Mouse (Mus musculus): ENCODE results near the gene Rbfox3. TPM values are rescaled to one million over a fixed set of nuclear protein-coding genes. Genes with fewer than 3 reads are reported as not detected.

Gene Rbfox3
- polyA plus RNA-seq, 1 experiment from 2014 or later: 0.29 TPM

- H3K27me3 ChIP-seq: no peaks in the 10 kb centered on the region
- no peak overlapping the region for H3K4me3 ChIP-seq
- H3K4me1 ChIP-seq: no peaks in the 10 kb centered on the region
- no peaks in the 10 kb centered on the region for H3K9me3 ChIP-seq
- ATAC-seq (ENCODE audit: borderline replicate concordance, extremely low read depth, low FRiP score, low TSS enrichment): no peak
- no peak overlapping the region for H3K9ac ChIP-seq
- 24% methylated on average over 7 of the region's 7 CpGs for WGBS
- no peak overlapping the region for H3K4me2 ChIP-seq
- no peak overlapping the region for H3K27ac ChIP-seq
- H3K36me3 ChIP-seq: no peaks in the 10 kb centered on the region
Observed at GRCm38 (mm10) chr11:118874487-118875095, 36.8 kb downstream of the Rbfox3 start.

- no peak overlapping the region for H3K9ac ChIP-seq
- no peaks in the 10 kb centered on the region for H3K36me3 ChIP-seq
- 56% methylated on average over 11 of the region's 11 CpGs for WGBS
- no peaks in the 10 kb centered on the region for H3K27me3 ChIP-seq
- no peak overlapping the region for H3K27ac ChIP-seq
- no peak overlapping the region for H3K4me2 ChIP-seq
- no peak for ATAC-seq (ENCODE audit: borderline replicate concordance, extremely low read depth, low FRiP score, low TSS enrichment)
- no peaks in the 10 kb centered on the region for H3K9me3 ChIP-seq
- no peaks in the 10 kb centered on the region for H3K4me1 ChIP-seq
- H3K4me3 ChIP-seq: no peak overlapping the region
Observed at GRCm38 (mm10) chr11:118874022-118874421, 37.4 kb downstream of the Rbfox3 start.

DNA sequence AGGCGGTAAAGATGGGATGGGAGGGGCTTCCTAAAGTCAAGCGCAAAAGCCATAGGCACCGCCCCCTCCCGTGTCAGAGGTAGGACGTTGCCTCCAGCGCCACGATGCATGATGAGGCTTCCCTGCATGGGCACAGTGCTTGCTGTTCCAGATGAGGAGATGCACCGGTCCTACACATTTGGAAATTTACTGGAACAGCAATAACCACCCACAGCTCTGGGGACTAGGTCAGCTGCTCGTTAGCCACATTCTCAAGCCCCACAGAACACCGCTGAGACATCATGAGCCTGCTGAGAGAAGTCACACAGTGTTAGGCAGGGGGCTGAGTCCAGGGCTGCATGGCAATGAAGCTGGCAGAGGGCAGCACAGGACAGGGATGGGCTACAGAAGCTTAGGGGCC is 39.9 kb downstream of the Rbfox3 start:
- no peak overlapping the region for H3K9ac ChIP-seq
- H3K27me3 ChIP-seq: no peaks in the 10 kb centered on the region
- no peaks in the 10 kb centered on the region for H3K4me1 ChIP-seq
- no peaks in the 10 kb centered on the region for H3K9me3 ChIP-seq
- no peak overlapping the region for H3K4me2 ChIP-seq
- H3K36me3 ChIP-seq: no peaks in the 10 kb centered on the region
- WGBS: 75% methylated on average over 10 of the region's 10 CpGs
- ATAC-seq (ENCODE audit: borderline replicate concordance, extremely low read depth, low FRiP score, low TSS enrichment): no peak
- H3K27ac ChIP-seq: no peak overlapping the region
- no peak overlapping the region for H3K4me3 ChIP-seq

- H3K4me3 ChIP-seq: no peak overlapping the region
- H3K9me3 ChIP-seq: no peaks in the 10 kb centered on the region
- H3K9ac ChIP-seq: no peak overlapping the region
- no peak overlapping the region for H3K4me2 ChIP-seq
- no peaks in the 10 kb centered on the region for H3K4me1 ChIP-seq
- ATAC-seq (ENCODE audit: borderline replicate concordance, extremely low read depth, low FRiP score, low TSS enrichment): no peak
- H3K36me3 ChIP-seq: no peaks in the 10 kb centered on the region
- H3K27me3 ChIP-seq: no peaks in the 10 kb centered on the region
- no peak overlapping the region for H3K27ac ChIP-seq
- 70% methylated on average over 3 of the region's 3 CpGs for WGBS
Observed at GRCm38 (mm10) chr11:118863360-118863759, 48.0 kb downstream of the Rbfox3 start.

DNA sequence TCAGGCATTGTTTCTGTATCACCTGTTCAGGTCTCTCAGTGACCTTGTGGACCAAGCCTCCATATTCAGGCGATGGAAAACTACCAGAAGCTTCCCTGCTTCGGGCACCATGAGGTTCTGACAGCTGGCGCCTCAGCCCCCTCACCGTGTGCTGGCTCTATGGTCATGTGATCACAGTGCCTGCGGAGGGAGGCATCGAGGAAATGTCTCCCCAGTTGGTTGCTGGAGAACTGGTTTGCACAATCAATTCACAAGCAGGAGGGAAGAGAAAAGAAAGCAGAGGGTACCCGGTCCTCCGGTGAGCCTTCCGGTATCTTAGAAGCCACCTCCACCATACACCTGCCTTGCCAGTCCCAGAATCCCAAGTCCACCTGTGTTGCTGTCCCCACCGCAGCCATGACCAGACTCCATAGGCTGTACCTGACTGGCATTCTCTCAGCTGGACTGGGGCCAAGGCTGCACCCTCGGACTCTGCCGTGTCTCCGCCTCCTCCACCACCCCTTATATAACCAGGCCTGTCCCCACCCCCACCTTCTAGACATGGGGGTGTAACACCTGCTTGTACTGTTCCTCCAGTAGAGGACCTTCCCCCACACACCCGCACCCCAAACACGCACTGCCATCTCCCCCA is 49.5 kb downstream of the Rbfox3 start:
- H3K27ac ChIP-seq: no peak overlapping the region
- H3K9ac ChIP-seq: no peak overlapping the region
- WGBS: 85% methylated on average over 15 of the region's 15 CpGs
- no peaks in the 10 kb centered on the region for H3K4me1 ChIP-seq
- H3K36me3 ChIP-seq: no peaks in the 10 kb centered on the region
- no peak overlapping the region for H3K4me2 ChIP-seq
- H3K27me3 ChIP-seq: no peaks in the 10 kb centered on the region
- no peak for ATAC-seq (ENCODE audit: borderline replicate concordance, extremely low read depth, low FRiP score, low TSS enrichment)
- no peak overlapping the region for H3K4me3 ChIP-seq
- H3K9me3 ChIP-seq: no peaks in the 10 kb centered on the region

GRCm38 (mm10) chr11:118861246-118861645 is 50.2 kb downstream of the Rbfox3 start:
- no peak overlapping the region for H3K4me3 ChIP-seq
- H3K4me1 ChIP-seq: no peaks in the 10 kb centered on the region
- H3K9me3 ChIP-seq: no peaks in the 10 kb centered on the region
- H3K9ac ChIP-seq: no peak overlapping the region
- ATAC-seq (ENCODE audit: borderline replicate concordance, extremely low read depth, low FRiP score, low TSS enrichment): no peak
- no peaks in the 10 kb centered on the region for H3K36me3 ChIP-seq
- 82% methylated on average over 6 of the region's 6 CpGs for WGBS
- H3K27me3 ChIP-seq: no peaks in the 10 kb centered on the region
- no peak overlapping the region for H3K4me2 ChIP-seq
- no peak overlapping the region for H3K27ac ChIP-seq

DNA sequence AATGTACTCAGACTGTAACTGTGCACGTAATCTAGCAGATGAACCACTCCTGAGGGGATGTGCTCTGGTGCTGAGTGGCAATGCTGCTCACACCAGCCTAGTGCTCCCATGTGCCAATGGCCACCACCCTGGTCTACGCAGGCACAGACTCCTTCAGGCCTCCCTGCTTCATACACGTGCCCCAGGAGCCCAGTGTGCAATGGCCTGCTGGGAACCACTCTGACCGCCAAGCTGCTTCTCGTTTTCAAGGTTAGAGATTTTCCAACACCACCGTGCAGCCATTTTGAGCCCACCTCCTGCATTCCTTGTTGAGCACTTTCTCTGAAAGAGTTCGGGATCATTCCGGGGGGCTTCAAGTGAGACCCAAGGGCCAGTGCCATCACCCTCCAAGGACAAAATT is 50.6 kb downstream of the Rbfox3 start:
- Histone ChIP-seq H3K27ac (no peak overlapping the region), H3K27me3 (no peaks in the 10 kb centered on the region), H3K9ac (no peak overlapping the region), H3K36me3 (no peaks in the 10 kb centered on the region), H3K9me3 (no peaks in the 10 kb centered on the region), H3K4me1 (no peaks in the 10 kb centered on the region), H3K4me2 (no peak overlapping the region), H3K4me3 (no peak overlapping the region)
- WGBS: 87% methylated on average over 8 of the region's 8 CpGs
- no peak for ATAC-seq (ENCODE audit: borderline replicate concordance, extremely low read depth, low FRiP score, low TSS enrichment)

DNA sequence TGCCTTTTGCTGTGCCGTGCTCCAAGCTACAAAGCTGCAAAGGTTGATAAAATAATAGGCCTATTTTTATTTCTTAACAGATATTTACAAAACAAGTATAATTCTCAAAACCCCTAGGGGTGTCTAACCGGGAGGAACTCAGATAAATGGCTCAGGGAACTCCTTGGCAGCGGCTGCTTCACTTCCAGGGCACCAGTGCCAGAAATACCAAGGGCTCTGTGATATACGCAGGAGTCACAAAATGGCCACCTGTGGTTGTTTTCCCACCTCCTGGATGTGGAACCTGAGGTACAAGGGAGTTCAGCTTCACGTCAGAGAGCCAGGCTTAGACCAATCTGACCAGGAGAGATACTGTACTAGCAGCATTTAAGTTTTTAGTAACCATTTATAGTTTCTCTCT is 51.6 kb downstream of the Rbfox3 start:
- 73% methylated on average over 5 of the region's 5 CpGs for WGBS
- no peaks in the 10 kb centered on the region for H3K9me3 ChIP-seq
- H3K4me1 ChIP-seq: no peaks in the 10 kb centered on the region
- H3K4me2 ChIP-seq: no peak overlapping the region
- H3K4me3 ChIP-seq: no peak overlapping the region
- no peak overlapping the region for H3K27ac ChIP-seq
- no peaks in the 10 kb centered on the region for H3K36me3 ChIP-seq
- no peaks in the 10 kb centered on the region for H3K27me3 ChIP-seq
- H3K9ac ChIP-seq: no peak overlapping the region
- ATAC-seq (ENCODE audit: borderline replicate concordance, extremely low read depth, low FRiP score, low TSS enrichment): no peak

- no peak for ATAC-seq (ENCODE audit: borderline replicate concordance, extremely low read depth, low FRiP score, low TSS enrichment)
Observed at GRCm38 (mm10) chr11:118858305-118858704, 53.1 kb downstream of the Rbfox3 start.

GRCm38 (mm10) chr11:118851391-118851790 is 60.0 kb downstream of the Rbfox3 start:
- H3K9ac ChIP-seq: no peak overlapping the region
- H3K4me2 ChIP-seq: no peak overlapping the region
- H3K27me3 ChIP-seq: no peaks in the 10 kb centered on the region
- ATAC-seq (ENCODE audit: borderline replicate concordance, extremely low read depth, low FRiP score, low TSS enrichment): no peak
- no peaks in the 10 kb centered on the region for H3K4me1 ChIP-seq
- no peaks in the 10 kb centered on the region for H3K9me3 ChIP-seq
- no peak overlapping the region for H3K27ac ChIP-seq
- no peaks in the 10 kb centered on the region for H3K36me3 ChIP-seq
- H3K4me3 ChIP-seq: no peak overlapping the region
- WGBS: 54% methylated on average over 6 of the region's 6 CpGs

More at GRCm38 (mm10) chr11:118858305-118858704, 53.1 kb downstream of the Rbfox3 start:
- Histone ChIP-seq H3K4me1 (no peaks in the 10 kb centered on the region), H3K4me2 (no peak overlapping the region), H3K27me3 (no peaks in the 10 kb centered on the region), H3K9ac (no peak overlapping the region), H3K27ac (no peak overlapping the region), H3K36me3 (no peaks in the 10 kb centered on the region), H3K9me3 (no peaks in the 10 kb centered on the region), H3K4me3 (no peak overlapping the region)
- WGBS: 71% methylated on average over 11 of the region's 11 CpGs

GRCm38 (mm10) chr11:118847986-118848385 is 63.4 kb downstream of the Rbfox3 start:
- no peak overlapping the region for H3K9ac ChIP-seq
- no peaks in the 10 kb centered on the region for H3K9me3 ChIP-seq
- H3K4me3 ChIP-seq: no peak overlapping the region
- H3K36me3 ChIP-seq: no peaks in the 10 kb centered on the region
- ATAC-seq (ENCODE audit: borderline replicate concordance, extremely low read depth, low FRiP score, low TSS enrichment): no peak
- H3K4me1 ChIP-seq: no peaks in the 10 kb centered on the region
- no peak overlapping the region for H3K27ac ChIP-seq
- H3K27me3 ChIP-seq: no peaks in the 10 kb centered on the region
- H3K4me2 ChIP-seq: no peak overlapping the region
- 71% methylated on average over 7 of the region's 7 CpGs for WGBS

- 79% methylated on average over 5 of the region's 5 CpGs for WGBS
- Histone ChIP-seq H3K4me3 (no peak overlapping the region), H3K27me3 (no peaks in the 10 kb centered on the region), H3K27ac (no peak overlapping the region), H3K9ac (no peak overlapping the region), H3K9me3 (no peaks in the 10 kb centered on the region), H3K4me2 (no peak overlapping the region), H3K4me1 (no peaks in the 10 kb centered on the region), H3K36me3 (no peaks in the 10 kb centered on the region)
- no peak for ATAC-seq (ENCODE audit: borderline replicate concordance, extremely low read depth, low FRiP score, low TSS enrichment)
Observed at GRCm38 (mm10) chr11:118840992-118841391, 70.4 kb downstream of the Rbfox3 start.
